In genomic region chr15:64515179-64515578, GRCm38 (mm10) we compare ENCODE assay signal across 26 mouse cellular contexts.
DNase-seq lines count a peak whose midpoint lies in the region; ATAC-seq and TF ChIP-seq lines count a peak whose summit lies in the region.
"Had no signal": no experiment of that assay in that cellular context is flagged by ENCODE, and none has a peak within 500 bp of the region (broad histone marks: within the 10 kb centered on the region; RNA-seq: fewer than 3 reads in every experiment).

No protein-coding gene starts in this region.

- no peak overlapping the region for H3K4me3 ChIP-seq in kidney, postnatal 0 days (replicated peaks; ENCODE audit: low read depth, low read length)
- no peak overlapping the region for H3K4me3 ChIP-seq in lung, adult 2 months (replicated peaks; ENCODE audit: extremely low read depth, low read depth, low read length)
- H3K4me3 ChIP-seq in MEL (ENCODE audit: control insufficient read depth in 1 of 2, insufficient read depth in 1 of 2, low read depth in 2 of 2, low read length in 2 of 2) = no peak overlapping the region
- H3K4me3 ChIP-seq in forebrain, embryonic 16.5 days (replicated peaks; ENCODE audit: low read length) = no peak overlapping the region
- H3K4me3 ChIP-seq: embryonic facial prominence, embryonic 12.5 days; forebrain, embryonic 10.5 days; forebrain, embryonic 15.5 days; gastrocnemius, adult 2 months; heart, embryonic 15.5 days; hindbrain, embryonic 13.5 days had no signal

- no peak overlapping the region for H3K4me2 ChIP-seq in kidney, postnatal 0 days (ENCODE audit: low read length)
- H3K4me2 ChIP-seq in forebrain, embryonic 16.5 days (ENCODE audit: low read length) = no peak overlapping the region
- H3K4me2 ChIP-seq: embryonic facial prominence, embryonic 12.5 days; forebrain, embryonic 15.5 days; heart, embryonic 15.5 days; hindbrain, embryonic 13.5 days; liver, embryonic 11.5 days; lung, embryonic 14.5 days; midbrain, embryonic 11.5 days had no signal

- TF ChIP-seq POLR2A in lung, adult 2 months (IDR thresholded peaks at IDR 0.05; ENCODE audit: borderline replicate concordance, extremely low read depth, low read depth, low read length) = no peak
- no peak for TF ChIP-seq POLR2A in MEL (IDR thresholded peaks at IDR 0.05; ENCODE audit: control insufficient read depth in 1 of 2, insufficient read depth in 1 of 2, low read depth in 1 of 2, low read length in 2 of 2, poor library complexity in 1 of 2)

- peak; percentile 22; the same call in 1 of the 2 replicates for TF ChIP-seq CTCF in kidney, postnatal 0 days (IDR thresholded peaks at IDR 0.05; ENCODE audit: low read depth)
- no peak for TF ChIP-seq CTCF in lung, adult 2 months (IDR thresholded peaks at IDR 0.05; ENCODE audit: insufficient read depth, low read length)
- peak in 1 of 3 experiments; percentile 29; a peak in 2 of 6 replicates for TF ChIP-seq CTCF in MEL (IDR thresholded peaks at IDR 0.05 in 2 of 3, conservative IDR thresholded peaks at IDR 0.05 in 1 of 3; ENCODE audit: control insufficient read depth in 1 of 3, insufficient read depth in 1 of 3, low read depth in 2 of 3, low read length in 3 of 3, poor library complexity in 1 of 3, severe bottlenecking in 1 of 3)

- DNase-seq in kidney, postnatal 0 days (ENCODE audit: low spot score) = peak; percentile 14
- no peak for DNase-seq in kidney, adult 18-20 months
- DNase-seq in lung, postnatal 36 days = peak; percentile 5
- no peak for DNase-seq in lung, adult 2 months
- DNase-seq in MEL (ENCODE audit: low read depth, low spot score) = peak; percentile 4
- DNase-seq in splenic B cell, adult 2 months (ENCODE audit: low read depth, low spot score) = peak; percentile 7
- DNase-seq in cerebellum, postnatal 4 days (ENCODE audit: low spot score in 2 of 2) = no peak
- DNase-seq: adrenal gland, postnatal 10 days; cerebellum, adult 9-10 months; cerebellum, postnatal 36 days; embryo, embryonic 11 days; gastrocnemius, adult 2 months; gastrocnemius, postnatal 36 days; heart, postnatal 4 days; kidney, adult 11 months; lung, embryonic 14.5 days; thymus, postnatal 14 days had no signal

- no peaks in the 10 kb centered on the region for H3K4me1 ChIP-seq in kidney, postnatal 0 days (replicated peaks; ENCODE audit: insufficient read depth, low read length)
- H3K4me1 ChIP-seq in lung, adult 2 months (ENCODE audit: control insufficient read depth, insufficient read depth, low read length) = no peaks in the 10 kb centered on the region
- H3K4me1 ChIP-seq in MEL (ENCODE audit: control insufficient read depth in 1 of 2, insufficient read depth in 2 of 2, low read length in 2 of 2) = no peaks in the 10 kb centered on the region
- no peaks in the 10 kb centered on the region for H3K4me1 ChIP-seq in forebrain, embryonic 16.5 days (replicated peaks; ENCODE audit: control insufficient read depth, insufficient read depth, low read length)

- H3K9me3 ChIP-seq in kidney, postnatal 0 days (replicated peaks; ENCODE audit: low read length) = no peaks in the 10 kb centered on the region
- H3K9me3 ChIP-seq in MEL (replicated peaks; ENCODE audit: insufficient read depth, low read length) = no peaks in the 10 kb centered on the region
- H3K9me3 ChIP-seq in forebrain, embryonic 16.5 days (ENCODE audit: control insufficient read depth, low read length) = no peaks in the 10 kb centered on the region
- H3K9me3 ChIP-seq: embryonic facial prominence, embryonic 12.5 days; forebrain, embryonic 10.5 days; forebrain, embryonic 15.5 days; heart, embryonic 15.5 days; hindbrain, embryonic 13.5 days had no signal

- peak; percentile 40 for TF ChIP-seq RAD21 in MEL (IDR thresholded peaks at IDR 0.05; ENCODE audit: low read depth, low read length)

- no peak for ATAC-seq in kidney, postnatal 0 days (replicated peaks; ENCODE audit: low FRiP score, low read depth)
- no peak for ATAC-seq in forebrain, embryonic 16.5 days
- ATAC-seq: CD4-positive, CD25-positive, alpha-beta regulatory T cell, adult 4 months; forebrain, embryonic 15.5 days had no signal

- no peak for TF ChIP-seq EP300 in MEL (IDR thresholded peaks at IDR 0.05; ENCODE audit: low read depth in 1 of 2, low read length in 2 of 2)

- no peaks in the 10 kb centered on the region for H3K79me2 ChIP-seq in MEL (ENCODE audit: control insufficient read depth, insufficient read depth, low read length, poor library complexity)

- no peak overlapping the region for H3K27ac ChIP-seq in kidney, postnatal 0 days
- no peak overlapping the region for H3K27ac ChIP-seq in MEL (ENCODE audit: control insufficient read depth, low read depth, low read length)
- no peak overlapping the region for H3K27ac ChIP-seq in forebrain, embryonic 16.5 days (ENCODE audit: low read length)
- H3K27ac ChIP-seq: embryonic facial prominence, embryonic 12.5 days; forebrain, embryonic 10.5 days; forebrain, embryonic 15.5 days; gastrocnemius, adult 2 months; heart, embryonic 15.5 days; hindbrain, embryonic 13.5 days had no signal

- H3K36me3 ChIP-seq in kidney, postnatal 0 days (ENCODE audit: insufficient read depth, low read length) = no peaks in the 10 kb centered on the region
- H3K36me3 ChIP-seq in MEL (ENCODE audit: control insufficient read depth in 1 of 2, insufficient read depth in 2 of 2, low read length in 2 of 2) = no peaks in the 10 kb centered on the region
- no peaks in the 10 kb centered on the region for H3K36me3 ChIP-seq in splenic B cell, adult 2 months (ENCODE audit: control insufficient read depth, insufficient read depth, low read length, poor library complexity, severe bottlenecking)
- H3K36me3 ChIP-seq in forebrain, embryonic 16.5 days (ENCODE audit: control insufficient read depth, insufficient read depth) = no peaks in the 10 kb centered on the region
- H3K36me3 ChIP-seq: embryonic facial prominence, embryonic 12.5 days; forebrain, embryonic 10.5 days; forebrain, embryonic 15.5 days; heart, embryonic 15.5 days; hindbrain, embryonic 13.5 days had no signal

- H3K9ac ChIP-seq in kidney, postnatal 0 days (ENCODE audit: low read depth, low read length) = no peak overlapping the region
- H3K9ac ChIP-seq in MEL (ENCODE audit: control insufficient read depth, low read depth, low read length, poor library complexity, severe bottlenecking) = no peak overlapping the region
- H3K9ac ChIP-seq in forebrain, embryonic 16.5 days (replicated peaks; ENCODE audit: low read depth, low read length) = no peak overlapping the region
- H3K9ac ChIP-seq: embryonic facial prominence, embryonic 12.5 days; forebrain, embryonic 15.5 days; heart, embryonic 15.5 days; hindbrain, embryonic 13.5 days; lung, embryonic 14.5 days had no signal

- H3K27me3 ChIP-seq in kidney, postnatal 0 days (ENCODE audit: insufficient read depth, low read length) = no peaks in the 10 kb centered on the region
- no peaks in the 10 kb centered on the region for H3K27me3 ChIP-seq in MEL (ENCODE audit: control insufficient read depth in 1 of 2, insufficient read depth in 2 of 2, low read length in 2 of 2)
- H3K27me3 ChIP-seq in splenic B cell, adult 2 months (ENCODE audit: control insufficient read depth, insufficient read depth, low read length, poor library complexity, severe bottlenecking) = no peaks in the 10 kb centered on the region
- no peaks in the 10 kb centered on the region for H3K27me3 ChIP-seq in forebrain, embryonic 16.5 days (replicated peaks; ENCODE audit: control insufficient read depth, insufficient read depth, low read length)
- H3K27me3 ChIP-seq: embryonic facial prominence, embryonic 12.5 days; forebrain, embryonic 15.5 days; heart, embryonic 15.5 days; hindbrain, embryonic 13.5 days had no signal

TF ChIP-seq in MEL, 35 proteins besides CTCF, POLR2A, EP300 and RAD21:
- TF ChIP-seq SMC3 (IDR thresholded peaks at IDR 0.05; ENCODE audit: low read depth, low read length) (peak; percentile 42), NELFE (IDR thresholded peaks at IDR 0.05; ENCODE audit: low read depth, low read length) (no peak), ETS1 (IDR thresholded peaks at IDR 0.05; ENCODE audit: low read depth, low read length) (no peak), SIN3A (IDR thresholded peaks at IDR 0.05; ENCODE audit: low read length) (no peak), E2F4 (IDR thresholded peaks at IDR 0.05; ENCODE audit: borderline replicate concordance, low read depth, low read length) (no peak), ZC3H11A (IDR thresholded peaks at IDR 0.05; ENCODE audit: low read depth, low read length) (peak; percentile 39; the same call in 1 of the 2 replicates)

Comparison
In these comparisons a context has a peak if more than half of its experiments do, and no peak if none do; other contexts are left out.
1. DNase-seq: peak in kidney, postnatal 0 days (single experiment), lung, postnatal 36 days (single experiment), MEL (single experiment) and splenic B cell, adult 2 months (single experiment); none in kidney, adult 18-20 months (single experiment), lung, adult 2 months (single experiment) and cerebellum, postnatal 4 days (0 of 2).